Mouse (Mus musculus) fibroblast of lung, adult 2 months (primary cell): ENCODE measurements at regions not wholly inside any gene's neighbourhood (a gene's known extent, or its start where the extent isn't known, plus 50 kb on each side); places are given as distances from the start of the nearest gene placed in this dataset.
A peak's percentile ranks its signal among the peaks of the same experiment; 100 is the strongest.

Experiments
- DNase-seq: peaks from one replicate; pipeline ENCODE4 v3.0.0-alpha.2; 2011; ENCODE audit warnings: low read depth

- no peak for DNase-seq
These were observed 1278.1 kb downstream of the Stim2 start for GRCm38 (mm10) chr5:55276265-55276837.

GRCm38 (mm10) chr5:55293301-55293700 is 1295.0 kb downstream of the Stim2 start:
- no peak for DNase-seq

GRCm38 (mm10) chr5:55293978-55294377 is 1295.7 kb downstream of the Stim2 start:
- DNase-seq: no peak

GRCm38 (mm10) chr5:55294781-55295180 is 1296.5 kb downstream of the Stim2 start:
- DNase-seq: no peak

GRCm38 (mm10) chr5:55301538-55301937 is 1303.2 kb downstream of the Stim2 start:
- no peak for DNase-seq

GRCm38 (mm10) chr5:55345968-55346367 is 1347.7 kb downstream of the Stim2 start:
- DNase-seq: no peak

GRCm38 (mm10) chr5:55355483-55355882 is 1357.2 kb downstream of the Stim2 start:
- peak; percentile 16 for DNase-seq

GRCm38 (mm10) chr5:55374295-55374694 is 1376.0 kb downstream of the Stim2 start:
- DNase-seq: no peak

GRCm38 (mm10) chr5:55390846-55391245 is 1392.5 kb downstream of the Stim2 start:
- no peak for DNase-seq

GRCm38 (mm10) chr5:55395986-55396385 is 1397.7 kb downstream of the Stim2 start:
- no peak for DNase-seq

GRCm38 (mm10) chr5:55416146-55416545 is 1417.8 kb downstream of the Stim2 start:
- no peak for DNase-seq

- DNase-seq: no peak
These were observed 1440.9 kb downstream of the Stim2 start for GRCm38 (mm10) chr5:55439158-55439557.

- DNase-seq: no peak
These were observed 1450.8 kb downstream of the Stim2 start for GRCm38 (mm10) chr5:55449064-55449463.
